Mouse (Mus musculus) midbrain, embryonic 15.5 days (tissue): Measurements from ENCODE around the gene Olfr765. TPM values are rescaled to one million over a fixed set of nuclear protein-coding genes. Genes with fewer than 3 reads are reported as not detected.

Source experiments
- ATAC-seq: fragments of 200-750 bp; cut with Nextera tagmentation; replicated peaks from 2 replicates; pipeline ENCODE4 v1.8.0; 2017; ENCODE audit warnings: moderate TSS enrichment
- H3K27ac ChIP-seq: fragments of 300-500 bp; sonication (generic); 2 replicates; pipeline ENCODE4 v1.5.1; 2015; ENCODE audit warnings: mild to moderate bottlenecking, inconsistent platforms
- H3K27me3 ChIP-seq: fragments of 300-500 bp; sonication (generic); replicated peaks from 2 replicates; pipeline ENCODE4 v1.6.1; 2015; ENCODE audit warnings: inconsistent platforms
- H3K36me3 ChIP-seq: fragments of 300-500 bp; sonication (generic); replicated peaks from 2 replicates; pipeline ENCODE4 v1.6.1; 2015; ENCODE audit warnings: inconsistent platforms
- H3K4me1 ChIP-seq: fragments of 300-500 bp; sonication (generic); 2 replicates; pipeline ENCODE4 v1.6.1; 2015; ENCODE audit warnings: inconsistent platforms
- H3K4me2 ChIP-seq: fragments of 300-500 bp; sonication (generic); 2 replicates; pipeline ENCODE4 v1.6.1; 2015; ENCODE audit warnings: inconsistent platforms, mild to moderate bottlenecking, moderate library complexity
- H3K4me3 ChIP-seq: fragments of 300-500 bp; sonication (generic); 2 replicates; pipeline ENCODE4 v1.5.1; 2015; ENCODE audit warnings: mild to moderate bottlenecking, inconsistent platforms
- H3K9ac ChIP-seq: fragments of 300-500 bp; sonication (generic); 2 replicates; pipeline ENCODE4 v1.6.1; 2015; ENCODE audit warnings: mild to moderate bottlenecking, inconsistent platforms
- H3K9me3 ChIP-seq: fragments of 300-500 bp; sonication (generic); 2 replicates; pipeline ENCODE4 v1.6.1; 2016; ENCODE audit warnings: inconsistent platforms
- WGBS: fragments of 180-500 bp; shearing (Covaris S2); methylation state at CpG from one replicate; pipeline ENCODE4 v1.1.7; 2015; ENCODE audit warnings: mixed read lengths; 5-methylcytosine and 5-hydroxymethylcytosine counted together
- polyA plus RNA-seq: library from polyadenylated mRNA; unstranded; fragments of >200 nt; fragmentation: Nextera tagmentation; extraction: Ambion mirVana; gene quantifications from 2 replicates; pipeline ENCODE4 v1.2.1, GENCODE M21; 2015

Olfr765 gene
- polyA plus RNA-seq, 1 experiment from 2014 or later: not detected

DNA sequence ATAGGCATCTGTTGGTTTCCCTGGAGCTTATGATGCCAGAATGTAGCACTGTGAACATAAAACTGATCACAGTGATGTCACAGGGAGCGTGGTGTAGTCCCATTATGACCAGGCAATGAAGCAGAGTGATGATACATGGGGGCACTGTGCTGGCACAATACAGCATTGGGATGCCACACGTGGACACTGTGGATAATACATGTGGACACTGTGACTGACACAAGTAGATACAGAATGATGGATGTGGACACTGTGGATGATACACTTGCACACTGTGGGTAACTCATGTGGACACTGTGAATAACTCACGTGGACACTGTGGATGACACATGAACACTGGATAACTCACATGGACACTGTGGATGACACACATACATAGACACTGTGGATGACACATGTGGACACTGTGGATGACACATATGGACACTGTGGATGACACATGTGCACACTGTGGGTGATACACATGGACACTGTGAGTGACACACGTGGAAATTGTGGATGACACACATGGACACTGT, 53.2 kb downstream of the Olfr765 start:
- Histone ChIP-seq H3K4me2 (no peak overlapping the region), H3K36me3 (no peaks in the 10 kb centered on the region), H3K27me3 (no peaks in the 10 kb centered on the region), H3K27ac (no peak overlapping the region), H3K9ac (no peak overlapping the region), H3K4me3 (no peak overlapping the region), H3K4me1 (no peaks in the 10 kb centered on the region), H3K9me3 (no peaks in the 10 kb centered on the region)
- 80% methylated on average over 4 of the region's 4 CpGs for WGBS
- ATAC-seq: no peak

DNA sequence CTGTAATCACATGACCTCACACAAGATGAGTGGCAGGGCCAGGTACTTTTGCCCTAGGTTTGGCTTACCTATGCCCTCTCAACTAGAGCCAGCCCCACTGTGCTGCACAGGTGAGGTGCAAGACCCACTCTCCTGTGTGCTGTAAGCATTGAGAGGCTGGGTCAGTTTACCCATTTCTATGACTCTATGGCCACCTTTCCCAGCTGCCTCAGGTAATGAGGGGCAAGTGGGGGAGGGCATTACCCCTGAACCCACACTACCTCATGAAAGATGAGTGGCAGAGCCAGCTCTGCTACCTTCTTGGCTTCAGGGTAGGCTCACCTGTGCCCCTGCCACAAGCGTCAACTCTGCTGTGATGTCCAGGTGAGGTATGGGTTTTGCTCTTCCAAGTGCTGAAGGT, 54.0 kb downstream of the Olfr765 start:
- no peak overlapping the region for H3K9ac ChIP-seq
- no peak for ATAC-seq
- 97% methylated on average over 1 of the region's 1 CpGs for WGBS
- H3K4me1 ChIP-seq: no peaks in the 10 kb centered on the region
- H3K4me2 ChIP-seq: no peak overlapping the region
- no peaks in the 10 kb centered on the region for H3K9me3 ChIP-seq
- H3K27ac ChIP-seq: no peak overlapping the region
- no peak overlapping the region for H3K4me3 ChIP-seq
- no peaks in the 10 kb centered on the region for H3K27me3 ChIP-seq
- no peaks in the 10 kb centered on the region for H3K36me3 ChIP-seq

Other genes with a start within 250 kb of the Olfr765 start
- 59.4 and 60.8 TPM in 2 replicates for gene Dnajc14, start 245.9 kb downstream of the Olfr765 start, polyA plus RNA-seq
- gene Tmem198b, start 245.6 kb downstream of the Olfr765 start, polyA plus RNA-seq: 16.0 and 17.6 TPM in 2 replicates
- gene Sarnp, start 232.7 kb downstream of the Olfr765 start, polyA plus RNA-seq: 145 and 155 TPM in 2 replicates
- gene Ormdl2, start 228.4 kb downstream of the Olfr765 start, polyA plus RNA-seq: 21.9 and 22.7 TPM in 2 replicates
- gene Gdf11, start 158.3 kb downstream of the Olfr765 start, polyA plus RNA-seq: 10.3 and 10.9 TPM in 2 replicates
- gene Cd63, start 149.0 kb downstream of the Olfr765 start, polyA plus RNA-seq: 154 and 184 TPM in 2 replicates
- gene Rdh5, start 127.1 kb downstream of the Olfr765 start, polyA plus RNA-seq: 12.9 and 15.4 TPM in 2 replicates
- 259 and 262 TPM in 2 replicates for gene Bloc1s1, start 126.0 kb downstream of the Olfr765 start, polyA plus RNA-seq
- gene Itga7, start 116.2 kb downstream of the Olfr765 start, polyA plus RNA-seq: 5.1 and 5.5 TPM in 2 replicates
- not detected in 2 replicates for gene Mettl7b, start 89.0 kb downstream of the Olfr765 start, polyA plus RNA-seq
- gene Olfr9, start 60.6 kb downstream of the Olfr765 start, polyA plus RNA-seq: not detected in 2 replicates
- gene Olfr763, start 39.2 kb downstream of the Olfr765 start, polyA plus RNA-seq: not detected in 2 replicates
- not detected in 2 replicates for gene Olfr764-ps1, start 10.1 kb downstream of the Olfr765 start, polyA plus RNA-seq
- not detected in 2 replicates for gene Olfr766-ps1, start 19.0 kb upstream of the Olfr765 start, polyA plus RNA-seq
- gene Olfr767, start 32.9 kb upstream of the Olfr765 start, polyA plus RNA-seq: not detected in 2 replicates
- not detected in 2 replicates for gene Olfr768, start 49.4 kb upstream of the Olfr765 start, polyA plus RNA-seq
- not detected in 2 replicates for gene Olfr769, start 67.9 kb upstream of the Olfr765 start, polyA plus RNA-seq
- not detected in 2 replicates for gene Olfr770, start 89.0 kb upstream of the Olfr765 start, polyA plus RNA-seq
- not detected in 2 replicates for gene Olfr771, start 114.8 kb upstream of the Olfr765 start, polyA plus RNA-seq
- gene Olfr772, start 127.9 kb upstream of the Olfr765 start, polyA plus RNA-seq: not detected in 2 replicates
- not detected in 2 replicates for gene Olfr773, start 137.4 kb upstream of the Olfr765 start, polyA plus RNA-seq
- not detected in 2 replicates for gene Olfr774, start 186.2 kb upstream of the Olfr765 start, polyA plus RNA-seq
- not detected in 2 replicates for gene Olfr775, start 198.4 kb upstream of the Olfr765 start, polyA plus RNA-seq
- not detected in 2 replicates for gene Olfr776, start 209.1 kb upstream of the Olfr765 start, polyA plus RNA-seq
- not detected in 2 replicates for gene Olfr777, start 221.5 kb upstream of the Olfr765 start, polyA plus RNA-seq